Mouse (Mus musculus) midbrain, embryonic 15.5 days (tissue): ENCODE data around the gene Dek. TPM values are rescaled to one million over a fixed set of nuclear protein-coding genes. Genes with fewer than 3 reads are reported as not detected.

ENCODE experiments used
- ATAC-seq: fragments of 200-750 bp; cut with Nextera tagmentation; replicated peaks from 2 replicates; pipeline ENCODE4 v1.8.0; 2017; ENCODE audit warnings: moderate TSS enrichment
- H3K27ac ChIP-seq: fragments of 300-500 bp; sonication (generic); 2 replicates; pipeline ENCODE4 v1.5.1; 2015; ENCODE audit warnings: mild to moderate bottlenecking, inconsistent platforms
- H3K27me3 ChIP-seq: fragments of 300-500 bp; sonication (generic); replicated peaks from 2 replicates; pipeline ENCODE4 v1.6.1; 2015; ENCODE audit warnings: inconsistent platforms
- H3K36me3 ChIP-seq: fragments of 300-500 bp; sonication (generic); replicated peaks from 2 replicates; pipeline ENCODE4 v1.6.1; 2015; ENCODE audit warnings: inconsistent platforms
- H3K4me1 ChIP-seq: fragments of 300-500 bp; sonication (generic); 2 replicates; pipeline ENCODE4 v1.6.1; 2015; ENCODE audit warnings: inconsistent platforms
- H3K4me2 ChIP-seq: fragments of 300-500 bp; sonication (generic); 2 replicates; pipeline ENCODE4 v1.6.1; 2015; ENCODE audit warnings: inconsistent platforms, mild to moderate bottlenecking, moderate library complexity
- H3K4me3 ChIP-seq: fragments of 300-500 bp; sonication (generic); 2 replicates; pipeline ENCODE4 v1.5.1; 2015; ENCODE audit warnings: mild to moderate bottlenecking, inconsistent platforms
- H3K9ac ChIP-seq: fragments of 300-500 bp; sonication (generic); 2 replicates; pipeline ENCODE4 v1.6.1; 2015; ENCODE audit warnings: mild to moderate bottlenecking, inconsistent platforms
- H3K9me3 ChIP-seq: fragments of 300-500 bp; sonication (generic); 2 replicates; pipeline ENCODE4 v1.6.1; 2016; ENCODE audit warnings: inconsistent platforms
- WGBS: fragments of 180-500 bp; shearing (Covaris S2); methylation state at CpG from one replicate; pipeline ENCODE4 v1.1.7; 2015; ENCODE audit warnings: mixed read lengths; 5-methylcytosine and 5-hydroxymethylcytosine counted together
- polyA plus RNA-seq: library from polyadenylated mRNA; unstranded; fragments of >200 nt; fragmentation: Nextera tagmentation; extraction: Ambion mirVana; gene quantifications from 2 replicates; pipeline ENCODE4 v1.2.1, GENCODE M21; 2015

Dek gene
- polyA plus RNA-seq, 1 experiment from 2014 or later, result 112 TPM

DNA sequence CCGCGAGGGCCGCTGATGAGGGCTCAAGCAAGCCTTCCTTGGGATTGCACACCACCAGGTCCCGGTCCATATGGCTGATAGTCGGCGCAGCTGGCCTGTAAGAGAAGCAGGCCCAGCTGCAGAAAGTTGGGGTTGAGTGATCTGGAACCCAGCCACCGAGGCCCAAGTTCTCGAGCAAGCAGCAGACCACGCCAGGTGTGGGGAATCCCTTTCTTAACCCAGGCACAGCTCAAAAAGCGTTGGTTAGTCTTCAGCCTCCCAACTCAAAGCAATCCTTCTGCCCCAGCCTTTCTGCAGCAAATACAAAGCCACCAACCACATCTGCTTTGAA lies 61.4 kb downstream of the Dek start, which contains the start of gene Tpmt:
TSS of gene Tpmt (minus strand) at position 121 of the 331 bp plus-strand sequence.
- Histone ChIP-seq H3K4me2 (peak within 1 kb of the TSS; percentile 77), H3K9ac (peak within 1 kb of the TSS; percentile 76), H3K9me3 (no peaks in the 10 kb centered on the region), H3K36me3 (peaks cover 11% of the 10 kb centered on the region), H3K27ac (peak within 1 kb of the TSS; percentile 86), H3K4me3 (peak within 1 kb of the TSS; percentile 90), H3K4me1 (peaks cover 28% of the 10 kb centered on the region), H3K27me3 (no peaks in the 10 kb centered on the region)
- ATAC-seq, result no peak
- 13% methylated on average over 10 of the region's 10 CpGs for WGBS

DNA sequence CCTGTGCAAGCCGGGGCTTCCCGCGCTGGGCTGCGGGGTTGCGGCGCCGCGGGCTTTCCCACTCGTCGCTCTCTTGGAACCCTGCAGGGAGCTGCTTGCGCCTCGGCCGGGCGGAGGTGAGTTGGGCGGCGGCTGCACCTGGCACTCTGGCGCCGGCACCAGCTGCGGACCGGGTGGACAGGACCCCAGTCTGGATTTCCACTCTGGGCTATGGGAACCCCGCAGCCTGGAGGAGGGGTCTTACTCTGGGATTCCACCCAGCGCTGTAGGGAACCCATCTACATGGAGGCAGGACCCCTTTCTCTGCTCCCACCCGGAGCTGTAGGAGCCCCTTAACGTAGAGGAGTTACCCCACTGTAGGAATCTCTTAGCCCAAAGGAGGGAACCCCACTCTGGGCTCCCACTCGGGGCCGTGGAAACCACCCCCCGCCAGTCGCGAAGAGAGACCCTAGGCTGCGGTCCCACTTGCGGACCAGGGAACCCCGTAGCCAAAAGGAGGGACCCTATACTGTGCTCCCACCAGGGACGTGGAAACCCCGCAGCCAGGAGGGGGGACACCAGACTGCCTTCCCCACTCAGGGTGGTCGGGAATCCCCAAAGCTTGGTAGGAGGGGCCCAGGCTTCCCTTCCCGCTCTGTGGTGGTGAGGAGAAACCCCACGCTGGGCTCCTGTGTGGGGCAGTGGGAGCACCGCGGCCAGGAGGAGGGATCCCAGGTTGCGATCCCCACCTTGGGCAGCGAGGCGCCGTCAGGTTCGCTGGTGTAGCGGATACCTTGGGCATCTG lies 62.0 kb downstream of the Dek start:
- peak overlapping the region; percentile 90 for H3K4me3 ChIP-seq
- no peaks in the 10 kb centered on the region for H3K9me3 ChIP-seq
- no peaks in the 10 kb centered on the region for H3K27me3 ChIP-seq
- WGBS, result 1% methylated on average over 45 of the region's 45 CpGs
- H3K4me2 ChIP-seq, result peak overlapping the region; percentile 77
- peak overlapping the region; percentile 86 for H3K27ac ChIP-seq
- H3K36me3 ChIP-seq, result peaks cover 6% of the 10 kb centered on the region
- ATAC-seq, result peak; percentile 59
- H3K4me1 ChIP-seq, result peaks cover 28% of the 10 kb centered on the region
- peak overlapping the region; percentile 76 for H3K9ac ChIP-seq

DNA sequence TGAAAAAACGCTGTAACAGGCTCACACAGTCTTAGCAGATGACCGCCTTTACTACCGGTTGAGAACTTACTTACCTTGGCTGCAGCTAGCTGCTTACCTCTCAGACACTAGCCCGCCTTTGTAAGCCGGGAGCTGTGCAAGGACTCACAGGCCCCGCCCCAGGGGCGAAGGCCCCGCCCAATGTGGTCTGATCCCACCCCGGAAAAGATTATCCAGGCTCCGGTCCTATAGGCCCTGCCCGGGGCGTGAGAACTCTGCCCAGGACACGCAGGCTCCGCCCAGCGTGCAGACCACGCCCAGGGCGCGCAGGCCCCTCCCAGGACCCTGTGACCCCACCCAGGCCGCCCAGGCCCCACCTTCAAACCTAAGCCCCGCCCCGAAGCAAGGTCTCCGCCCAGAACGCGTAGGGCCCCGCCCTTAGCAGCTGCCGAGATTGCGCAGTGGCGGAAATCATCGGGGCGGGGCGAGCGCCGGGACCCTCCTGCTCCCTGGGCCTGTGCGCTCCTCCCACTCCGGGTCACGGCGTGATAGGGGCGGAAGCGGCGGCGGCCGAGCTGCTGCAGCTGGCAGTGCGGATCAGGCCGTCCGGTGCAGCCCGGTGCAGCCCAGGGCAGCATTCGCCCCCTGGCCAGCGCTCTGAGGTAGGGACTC lies 62.8 kb downstream of the Dek start, which contains the start of gene Kdm1b:
TSS of gene Kdm1b (plus strand) at position 470 of the 651 bp plus-strand sequence.
- peak; percentile 95 for ATAC-seq
- H3K36me3 ChIP-seq, result 0 out of 2 replicates have a peak, but pooled peaks cover 3% of the 10 kb centered on the region
- H3K4me1 ChIP-seq, result peaks cover 28% of the 10 kb centered on the region
- H3K9ac ChIP-seq, result peak within 1 kb of the TSS; percentile 76
- peak within 1 kb of the TSS; percentile 77 for H3K4me2 ChIP-seq
- no peaks in the 10 kb centered on the region for H3K27me3 ChIP-seq
- H3K27ac ChIP-seq, result peak within 1 kb of the TSS; percentile 86
- 1% methylated on average over 48 of the region's 48 CpGs for WGBS
- no peaks in the 10 kb centered on the region for H3K9me3 ChIP-seq
- H3K4me3 ChIP-seq, result peak within 1 kb of the TSS; percentile 90

DNA sequence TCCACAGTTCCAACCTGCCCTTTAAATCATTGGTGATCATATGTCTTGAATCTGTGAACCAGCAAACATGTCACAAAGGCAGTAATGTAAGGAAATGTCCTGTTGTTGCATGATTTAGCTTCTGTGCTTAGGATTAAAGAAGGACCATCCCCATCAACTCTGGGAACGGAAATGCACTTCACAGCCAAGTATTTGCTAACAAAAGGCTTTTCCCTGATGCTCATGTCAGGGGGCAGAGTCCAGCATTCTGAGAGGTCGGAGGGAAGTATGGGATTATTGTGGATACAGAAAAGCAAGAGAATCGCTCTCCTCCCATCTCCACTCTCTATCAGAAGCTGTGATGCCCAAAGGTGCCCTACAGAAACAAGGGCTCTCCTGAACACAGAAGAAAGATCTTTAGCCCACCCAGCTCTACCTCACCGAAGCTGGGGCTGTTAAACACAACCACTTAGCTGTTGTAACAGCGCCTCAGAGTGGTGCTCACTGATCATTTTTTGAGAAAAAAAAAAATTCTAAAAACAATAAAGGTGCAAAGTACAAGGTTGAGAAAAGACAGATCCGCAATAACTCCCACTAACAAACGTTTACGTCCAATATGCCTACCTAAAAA lies 63.9 kb downstream of the Dek start:
- ATAC-seq, result no peak
- H3K4me3 ChIP-seq, result peak overlapping the region; percentile 90
- H3K27me3 ChIP-seq, result no peaks in the 10 kb centered on the region
- H3K4me1 ChIP-seq, result peaks cover 28% of the 10 kb centered on the region
- WGBS, result 38% methylated on average over 8 of the region's 8 CpGs
- H3K4me2 ChIP-seq, result peak overlapping the region; percentile 77
- H3K9ac ChIP-seq, result no peak overlapping the region
- H3K27ac ChIP-seq, result peak overlapping the region; percentile 86; the same call in 1 of the 2 replicates
- no peaks in the 10 kb centered on the region for H3K9me3 ChIP-seq
- H3K36me3 ChIP-seq, result no peaks in the 10 kb centered on the region

DNA sequence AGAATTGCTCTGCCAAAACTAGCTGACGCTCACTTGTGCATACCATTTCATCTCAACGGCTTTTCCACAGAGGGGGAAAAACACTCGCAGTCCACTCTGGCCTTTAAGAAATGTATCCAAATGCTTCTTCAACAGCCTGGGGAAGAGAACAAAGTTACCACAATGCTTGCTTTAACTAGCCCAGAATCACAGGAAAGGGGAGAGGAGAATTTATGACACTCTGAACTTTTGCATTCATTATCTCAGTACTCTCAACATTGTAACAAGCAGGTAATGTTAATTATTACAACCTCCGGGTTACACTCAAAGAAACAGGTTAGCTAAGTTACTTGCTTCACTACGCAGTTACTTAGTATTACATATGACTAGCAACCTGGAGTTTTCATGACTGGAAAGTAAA lies 65.9 kb downstream of the Dek start:
- Histone ChIP-seq H3K4me3 (no peak overlapping the region), H3K27ac (no peak overlapping the region), H3K4me1 (peaks cover 19% of the 10 kb centered on the region), H3K9ac (no peak overlapping the region), H3K9me3 (no peaks in the 10 kb centered on the region), H3K4me2 (no peak overlapping the region), H3K27me3 (no peaks in the 10 kb centered on the region), H3K36me3 (no peaks in the 10 kb centered on the region)
- 95% methylated on average over 5 of the region's 5 CpGs for WGBS
- ATAC-seq, result no peak

DNA sequence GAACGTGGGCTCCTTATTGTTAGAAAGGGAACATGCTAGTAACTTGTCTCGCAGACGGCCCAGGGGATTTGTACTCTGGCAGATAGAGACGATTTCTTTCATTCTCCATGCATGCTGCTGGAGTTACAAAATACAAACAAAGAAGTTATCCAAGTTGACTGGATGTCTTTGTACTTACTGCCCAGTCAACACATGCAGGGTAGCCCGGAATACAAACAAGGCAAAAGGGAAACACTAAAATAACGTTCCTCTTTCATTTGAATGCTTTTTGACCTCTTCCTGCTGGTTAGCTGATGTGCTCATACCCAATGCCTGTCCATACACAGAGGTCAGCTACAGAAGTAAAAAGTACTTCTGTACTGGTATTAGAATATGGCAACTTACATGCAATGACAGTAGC lies 68.1 kb downstream of the Dek start:
- no peak overlapping the region for H3K4me3 ChIP-seq
- H3K4me2 ChIP-seq, result no peak overlapping the region
- H3K4me1 ChIP-seq, result peaks cover 11% of the 10 kb centered on the region
- no peaks in the 10 kb centered on the region for H3K27me3 ChIP-seq
- H3K27ac ChIP-seq, result no peak overlapping the region
- H3K9ac ChIP-seq, result no peak overlapping the region
- no peak for ATAC-seq
- WGBS, result 77% methylated on average over 6 of the region's 6 CpGs
- H3K9me3 ChIP-seq, result no peaks in the 10 kb centered on the region
- H3K36me3 ChIP-seq, result no peaks in the 10 kb centered on the region

Other genes with a start within 250 kb of the Dek start
- 11.9 and 14.1 TPM in 2 replicates for gene Kif13a, start 176.3 kb downstream of the Dek start, polyA plus RNA-seq
- gene Nhlrc1, start 91.4 kb downstream of the Dek start, polyA plus RNA-seq, result 17.6 and 19.1 TPM in 2 replicates
- 19.8 and 21.8 TPM in 2 replicates for gene Kdm1b, start 62.7 kb downstream of the Dek start, polyA plus RNA-seq
- 21.6 and 25.3 TPM in 2 replicates for gene Tpmt, start 61.5 kb downstream of the Dek start, polyA plus RNA-seq
- 0.74 and 0.91 TPM in 2 replicates for gene Rnf144b, start 16.5 kb upstream of the Dek start, polyA plus RNA-seq